Mouse (Mus musculus) splenic B cell, adult 2 months (primary cell): Measurements from ENCODE around the gene Olfr803.

Source experiments
- DNase-seq: peaks from one replicate; pipeline ENCODE4 v3.0.0-alpha.2; 2011; ENCODE audit warnings: low read depth, low spot score
- H3K27me3 ChIP-seq: 2 replicates; pipeline ENCODE4 v1.6.1; 2012; ENCODE audit warnings: mild to moderate bottlenecking, low read length, moderate library complexity, mixed read lengths; ENCODE audit not compliant: control insufficient read depth, poor library complexity, insufficient read depth, severe bottlenecking
- H3K36me3 ChIP-seq: 2 replicates; pipeline ENCODE4 v1.6.1; 2012; ENCODE audit warnings: mild to moderate bottlenecking, low read length, moderate library complexity, mixed read lengths; ENCODE audit not compliant: control insufficient read depth, poor library complexity, insufficient read depth, severe bottlenecking

Olfr803 gene

DNA sequence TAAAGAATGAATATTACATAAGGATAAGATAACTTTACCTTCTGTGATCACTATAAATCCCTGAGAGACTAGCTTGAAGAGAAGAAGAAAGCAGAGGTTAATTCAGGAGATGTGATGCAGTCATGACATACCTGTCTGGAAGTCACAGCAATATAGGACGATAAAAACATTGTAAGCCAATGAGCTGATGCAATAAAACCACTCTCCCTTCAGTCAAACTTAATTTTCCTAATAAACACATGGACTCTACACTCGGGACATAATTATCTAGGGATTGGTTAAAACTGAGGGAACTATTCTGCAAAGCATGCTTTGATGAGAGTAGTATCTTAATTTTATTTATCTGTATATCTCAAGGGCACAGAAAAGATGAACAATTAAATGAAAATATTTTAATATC lies at the start of gene Olfr803:
Gene Olfr803 (minus strand): TSS at position 101 of the 400 bp plus-strand sequence.
- Histone ChIP-seq H3K27me3 (no peaks in the 10 kb centered on the region), H3K36me3 (no peaks in the 10 kb centered on the region)
- DNase-seq = no peak

DNA sequence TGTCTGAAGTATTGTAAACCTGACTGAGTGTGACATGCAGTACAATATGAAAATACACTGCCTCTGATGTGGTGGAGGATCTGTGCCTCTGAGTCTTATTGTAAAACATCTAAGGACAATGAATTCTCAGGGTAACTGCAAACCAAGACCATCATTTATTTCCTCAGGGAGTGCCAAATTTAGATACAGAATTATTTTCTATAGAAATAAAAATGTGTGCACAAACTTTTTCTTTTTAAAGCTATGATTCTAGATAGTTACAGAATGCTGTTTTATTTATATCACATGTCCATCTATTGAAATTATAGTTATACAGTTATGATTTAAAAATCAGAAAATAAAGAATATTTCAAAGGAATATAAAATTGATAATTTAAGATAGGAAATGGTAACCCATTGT lies 47.7 kb upstream of the Olfr803 start, which contains the start of gene Olfr806:
Gene Olfr806 (minus strand): TSS at position 101 of the 400 bp plus-strand sequence.
- Histone ChIP-seq H3K27me3 (no peaks in the 10 kb centered on the region), H3K36me3 (no peaks in the 10 kb centered on the region)
- DNase-seq = no peak

- no peaks in the 10 kb centered on the region for H3K27me3 ChIP-seq
- no peak for DNase-seq
Observed at GRCm38 (mm10) chr10:129729275-129729674, 35.2 kb upstream of the Olfr803 start, which contains the start of gene Olfr805. Olfr805 (minus strand) TSS chr10:129729375.

DNA sequence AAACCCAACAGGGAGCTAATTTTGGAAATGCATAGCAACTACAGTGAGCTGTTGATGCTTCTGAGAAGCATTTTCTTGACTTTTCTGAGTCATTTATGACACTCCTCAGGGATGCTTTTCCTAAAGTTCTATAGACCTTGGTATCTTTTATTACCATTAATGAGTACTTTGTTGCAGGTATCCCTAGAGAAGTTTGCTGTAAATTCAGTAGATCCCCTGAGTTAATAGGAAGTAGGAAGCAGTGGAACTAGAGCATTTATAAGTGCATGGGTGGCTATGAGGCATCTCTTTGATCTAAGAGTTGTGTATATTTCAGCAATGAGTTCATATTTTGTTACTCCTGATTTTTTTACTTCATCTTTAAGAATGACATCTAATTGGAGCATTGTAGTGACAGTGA lies 8.8 kb upstream of the Olfr803 start, which contains the start of gene Olfr804:
Gene Olfr804 (plus strand): TSS at position 301 of the 400 bp plus-strand sequence.
- no peak for DNase-seq
- H3K36me3 ChIP-seq = no peaks in the 10 kb centered on the region
- no peaks in the 10 kb centered on the region for H3K27me3 ChIP-seq

More at GRCm38 (mm10) chr10:129729275-129729674, 35.2 kb upstream of the Olfr803 start, which contains the start of gene Olfr805:
- no peaks in the 10 kb centered on the region for H3K36me3 ChIP-seq

DNA sequence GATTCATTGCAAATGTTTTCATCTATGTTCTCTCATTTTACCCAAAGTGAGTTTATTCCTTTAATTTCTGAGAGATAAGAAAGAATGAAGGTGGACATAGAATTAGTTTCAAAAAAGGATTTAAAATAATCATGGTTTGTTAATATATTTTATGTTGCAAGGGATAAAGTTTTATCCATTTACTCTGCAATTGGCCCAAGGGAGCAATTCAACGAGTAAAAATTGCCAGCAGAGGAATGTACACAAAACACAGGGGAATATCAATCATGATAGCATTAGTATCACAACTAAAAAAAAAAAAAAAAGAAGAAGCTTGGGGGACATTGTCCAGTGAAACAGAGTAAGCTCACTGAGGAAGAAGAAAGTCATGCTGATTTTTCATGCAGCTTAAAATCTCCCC lies 6.0 kb downstream of the Olfr803 start, which contains the start of gene Olfr802:
Gene Olfr802 (minus strand): TSS at position 101 of the 400 bp plus-strand sequence.
- Histone ChIP-seq H3K27me3 (no peaks in the 10 kb centered on the region), H3K36me3 (no peaks in the 10 kb centered on the region)
- no peak for DNase-seq

DNA sequence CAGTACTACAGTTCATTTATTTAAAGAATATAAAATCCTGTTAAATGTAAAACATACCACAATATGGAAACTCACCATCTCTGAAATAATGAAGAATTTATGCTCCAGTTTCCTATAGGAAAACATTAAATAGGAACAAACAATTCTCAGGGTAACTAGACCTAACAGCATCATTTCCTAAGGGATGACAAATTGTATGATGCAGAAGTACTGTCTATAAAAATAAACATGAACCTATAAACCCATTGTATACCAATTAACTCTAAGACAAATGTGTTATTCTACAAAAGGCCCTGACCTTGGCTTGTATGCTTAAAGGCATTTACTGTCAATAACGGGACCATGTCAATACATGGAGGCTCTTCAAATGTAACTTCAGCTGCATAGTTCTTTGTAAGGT lies 20.3 kb downstream of the Olfr803 start, which contains the start of gene Olfr801:
Gene Olfr801 (minus strand): TSS at position 101 of the 400 bp plus-strand sequence.
- Histone ChIP-seq H3K36me3 (no peaks in the 10 kb centered on the region), H3K27me3 (no peaks in the 10 kb centered on the region)
- DNase-seq = no peak

DNA sequence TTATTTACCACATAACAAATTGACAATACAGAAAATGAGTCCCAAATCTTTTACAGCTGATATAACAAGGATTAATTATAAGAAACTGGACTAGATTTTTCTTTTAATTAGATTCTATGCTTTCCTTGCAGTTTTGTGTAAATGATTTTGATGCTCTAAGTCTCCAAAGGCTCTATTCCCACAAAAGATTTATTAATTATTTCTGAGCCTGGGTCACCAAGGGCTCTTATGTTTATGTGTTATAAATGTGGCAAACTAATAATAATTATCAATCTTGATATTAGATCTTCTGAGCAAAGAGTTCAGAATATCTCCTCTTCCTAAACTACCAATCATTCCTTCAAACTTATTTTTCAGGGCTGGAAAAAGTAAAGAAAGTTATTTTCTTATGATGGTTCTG lies 36.7 kb downstream of the Olfr803 start, which contains the start of gene Olfr800:
Gene Olfr800 (plus strand): TSS at position 301 of the 400 bp plus-strand sequence.
- H3K36me3 ChIP-seq = no peaks in the 10 kb centered on the region
- DNase-seq = no peak
- no peaks in the 10 kb centered on the region for H3K27me3 ChIP-seq

DNA sequence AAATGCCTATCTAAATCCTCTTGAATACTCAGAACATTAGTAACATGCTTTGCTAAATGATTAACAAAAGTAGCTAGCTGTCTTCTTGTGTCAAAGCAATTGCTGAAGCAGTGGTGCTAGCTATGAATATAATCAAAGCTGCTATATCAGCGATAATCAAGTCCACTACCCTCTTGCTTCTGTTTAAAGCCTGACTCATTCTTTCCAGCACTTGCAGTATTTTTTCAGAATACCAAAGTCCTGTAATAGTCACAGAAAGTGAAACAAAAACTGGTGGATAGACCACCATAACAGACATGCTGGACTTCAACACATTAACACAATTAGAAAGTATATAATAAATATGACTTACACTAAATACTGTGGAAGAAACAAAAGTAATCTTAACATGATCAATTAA lies 42.3 kb downstream of the Olfr803 start:
- DNase-seq = no peak
- Histone ChIP-seq H3K27me3 (no peaks in the 10 kb centered on the region), H3K36me3 (no peaks in the 10 kb centered on the region)
